Mouse (Mus musculus): Measurements from ENCODE around the gene Tmprss7.

The Tmprss7 gene

DNA sequence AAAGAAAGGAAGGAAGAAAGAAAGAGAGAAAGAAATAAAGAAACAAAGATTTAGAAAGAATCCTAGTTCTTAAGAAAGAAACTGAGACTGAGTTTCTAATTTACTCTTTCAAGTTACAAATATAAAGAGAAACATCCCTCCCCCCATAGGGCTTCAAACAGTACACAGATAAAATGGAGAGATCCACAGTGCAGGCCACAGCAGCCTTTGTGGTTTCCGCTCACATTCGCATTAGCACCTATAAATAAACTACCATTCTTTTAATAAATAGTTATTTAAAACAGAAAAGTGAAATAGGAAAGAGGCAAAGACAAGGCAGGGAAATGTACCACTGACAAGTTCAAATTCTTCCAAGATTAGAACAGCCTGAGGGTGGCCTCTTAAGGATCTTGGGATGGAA lies 68.7 kb downstream of the Tmprss7 start:
- no peak for DNase-seq

GRCm38 (mm10) chr16:45623230-45623629 lies 70.2 kb downstream of the Tmprss7 start:
- no peak for DNase-seq

- DNase-seq, result no peak
Measured at GRCm38 (mm10) chr16:45619751-45620375, 73.6 kb downstream of the Tmprss7 start.

DNA sequence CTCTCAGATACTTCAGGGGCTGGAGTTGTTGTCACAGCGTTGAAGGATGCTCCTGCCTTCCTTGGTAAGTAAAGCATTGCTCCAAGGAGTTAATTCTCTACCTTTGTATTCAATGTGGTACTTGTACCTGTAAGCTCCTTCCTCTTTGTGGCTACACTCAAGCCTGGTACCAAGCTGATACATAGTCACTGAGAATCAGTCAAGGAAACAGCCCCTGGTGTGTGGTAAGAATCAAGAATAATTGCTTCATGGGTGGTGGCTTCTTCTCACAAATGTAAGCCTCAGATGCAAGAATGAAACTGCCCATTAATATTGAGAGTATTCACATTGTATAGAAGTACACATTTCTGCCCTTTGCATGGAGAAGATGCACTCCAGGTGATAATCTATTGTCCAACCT lies 77.5 kb downstream of the Tmprss7 start:
- no peak for DNase-seq

GRCm38 (mm10) chr16:45613247-45613646 lies 80.2 kb downstream of the Tmprss7 start:
- DNase-seq, result no peak

GRCm38 (mm10) chr16:45610267-45610666 lies 83.2 kb downstream of the Tmprss7 start, which contains the start of gene Gcsam:
Gcsam (plus strand) TSS chr16:45610380.
- no peak for DNase-seq

DNA sequence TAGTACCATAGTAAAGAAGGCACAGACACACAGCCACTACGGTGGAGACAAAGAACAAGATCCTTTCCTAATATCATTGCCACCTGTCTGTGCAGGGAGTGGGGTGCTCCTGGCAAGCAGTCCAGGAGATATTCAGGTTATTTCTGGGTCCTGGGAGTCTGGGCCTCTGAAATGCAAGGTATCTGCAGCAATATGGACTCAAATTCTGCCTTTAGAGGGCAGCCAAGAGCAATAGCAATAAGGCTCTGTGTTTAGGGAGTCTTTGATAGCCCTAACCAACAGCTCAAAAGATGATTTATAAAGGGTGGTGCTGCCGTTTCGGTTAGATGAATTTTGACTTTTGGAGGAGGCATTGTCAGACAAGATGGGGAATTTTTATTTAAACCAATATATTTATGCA lies 84.2 kb downstream of the Tmprss7 start:
- peak; percentile 11 to 29 for DNase-seq

GRCm38 (mm10) chr16:45608481-45608954 lies 84.9 kb downstream of the Tmprss7 start:
- DNase-seq, result no peak

All from cerebellum, postnatal 25 days (tissue).